Mouse (Mus musculus) cortical plate, adult 2 months (tissue): ENCODE measurements around the gene Taf8.

ENCODE experiments used
- CTCF ChIP-seq: fragments of 200-500 bp; IDR thresholded peaks from 2 replicates; pipeline ENCODE4 v1.5.1; 2011; ENCODE audit warnings: mild to moderate bottlenecking, control low read depth, low read length; ENCODE audit not compliant: insufficient read depth; ENCODE audit errors: extremely low read depth
- POLR2A ChIP-seq: fragments of 200-500 bp; IDR thresholded peaks from 2 replicates; pipeline ENCODE4 v1.6.1; 2011; ENCODE audit warnings: mild to moderate bottlenecking, low read length, control low read depth; ENCODE audit not compliant: insufficient read depth; ENCODE audit errors: extremely low read depth

DNA sequence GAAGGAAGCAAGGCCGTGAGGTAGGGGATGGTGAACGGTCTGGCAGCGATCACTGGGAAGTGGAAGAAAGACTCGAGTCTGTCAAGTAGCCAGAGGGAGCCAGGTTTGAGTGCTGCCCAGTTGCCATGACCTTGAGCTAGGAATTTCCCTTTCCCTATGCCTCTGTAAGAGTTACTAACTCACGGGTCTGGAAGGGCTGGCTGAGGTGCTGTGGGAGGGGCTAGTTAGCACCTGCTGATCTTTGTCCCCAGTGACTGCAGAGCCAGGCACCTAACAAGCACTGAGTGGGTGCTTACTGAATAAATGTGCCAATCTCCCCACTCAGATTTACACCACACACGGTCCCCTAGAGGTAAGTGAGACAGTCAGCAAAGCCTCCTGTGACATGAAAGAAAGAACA lies 8.4 kb downstream of the Taf8 start:
- TF ChIP-seq CTCF (no peak), POLR2A (no peak)
